Mouse (Mus musculus): Measurements from ENCODE around the gene Rnf40.
"Not testable (repeated sequence)": the region's sequence is repeated elsewhere in the genome, so short reads cannot be mapped to it uniquely, and the experiment has no call there.

Gene Rnf40

DNA sequence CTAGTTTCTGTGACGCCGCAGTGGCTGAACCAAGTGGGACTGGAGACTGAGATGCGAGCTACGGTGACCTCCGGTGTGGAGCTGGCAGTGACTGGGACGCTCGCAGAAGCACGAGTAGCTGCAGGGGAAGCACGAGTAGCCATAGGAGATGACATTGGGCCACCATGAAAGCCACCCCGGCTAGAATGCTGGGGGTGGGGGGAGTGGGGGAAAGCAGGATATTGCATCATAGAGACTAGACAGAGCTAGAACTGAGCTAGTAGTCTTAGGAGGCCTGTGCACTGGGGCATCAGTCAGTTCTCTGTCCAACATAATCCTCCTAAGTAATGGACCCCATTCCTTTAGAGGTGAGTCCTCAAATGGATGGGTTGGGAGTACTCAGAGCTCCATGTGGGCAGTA is 15.7 kb downstream of the Rnf40 start:
- DNase-seq: no peak

DNA sequence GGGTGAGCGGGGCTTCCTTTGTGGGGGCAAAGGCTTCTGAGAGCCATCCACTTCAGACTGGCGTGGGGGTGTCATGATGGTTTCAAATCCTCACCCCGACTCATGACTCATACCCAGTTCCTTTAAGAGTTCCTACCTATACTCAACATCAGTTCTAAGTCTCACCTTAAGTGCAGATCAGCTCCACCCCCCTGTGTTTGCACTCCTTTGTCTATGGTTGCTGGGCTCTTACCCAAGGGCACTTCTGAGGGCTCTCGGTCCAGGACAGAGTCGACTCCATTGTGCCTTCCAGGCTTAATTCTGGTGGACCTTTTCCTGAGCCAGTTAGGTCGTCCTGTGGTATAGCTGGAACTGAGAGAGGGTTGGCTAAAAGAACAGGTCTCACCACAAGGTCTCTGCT is 18.6 kb downstream of the Rnf40 start:
- no peak for DNase-seq

DNA sequence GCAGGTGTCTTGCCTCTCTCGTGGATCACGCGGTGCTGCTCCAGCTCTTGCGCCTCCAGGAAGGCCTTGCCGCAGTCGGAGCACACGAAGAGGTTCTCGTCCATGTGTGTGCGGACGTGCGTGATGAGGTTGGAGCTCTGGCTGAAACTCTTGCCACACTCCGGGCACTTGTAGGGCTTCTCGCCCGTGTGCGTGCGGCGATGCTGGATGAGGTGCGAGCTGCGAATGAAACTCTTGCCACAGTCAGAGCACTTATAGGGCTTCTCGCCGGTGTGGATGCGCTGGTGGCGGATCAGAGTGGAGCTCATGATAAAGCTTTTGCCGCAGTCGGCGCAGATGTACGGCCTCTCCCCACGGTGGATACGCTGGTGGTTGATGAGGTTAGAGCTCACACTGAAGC is 22.4 kb downstream of the Rnf40 start:
- DNase-seq: no peak

GRCm38 (mm10) chr7:127611561-127611960 is 23.0 kb downstream of the Rnf40 start:
- no peak for DNase-seq

- DNase-seq: no peak
These were observed 24.9 kb downstream of the Rnf40 start for GRCm38 (mm10) chr7:127613501-127613900.

DNA sequence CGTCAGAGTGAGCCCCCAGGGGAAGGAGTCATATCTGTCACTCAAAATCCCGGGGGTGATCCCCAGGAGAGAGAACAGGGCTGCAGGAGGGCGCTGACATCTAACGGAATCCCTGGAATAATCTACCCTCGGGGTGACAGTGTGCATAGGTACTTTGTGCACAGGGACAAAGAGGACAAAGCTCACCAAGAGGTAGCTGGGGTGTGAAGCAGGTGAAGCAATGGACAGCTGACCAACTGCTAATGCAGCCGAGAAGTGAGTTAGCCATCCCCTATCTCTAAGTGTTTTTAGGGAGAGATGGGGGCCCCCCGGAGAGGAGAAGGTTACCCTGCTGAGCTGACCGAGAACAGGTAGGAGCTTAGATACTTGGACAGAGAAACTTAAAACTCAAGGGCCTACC is 25.5 kb downstream of the Rnf40 start:
- no peak for DNase-seq

DNA sequence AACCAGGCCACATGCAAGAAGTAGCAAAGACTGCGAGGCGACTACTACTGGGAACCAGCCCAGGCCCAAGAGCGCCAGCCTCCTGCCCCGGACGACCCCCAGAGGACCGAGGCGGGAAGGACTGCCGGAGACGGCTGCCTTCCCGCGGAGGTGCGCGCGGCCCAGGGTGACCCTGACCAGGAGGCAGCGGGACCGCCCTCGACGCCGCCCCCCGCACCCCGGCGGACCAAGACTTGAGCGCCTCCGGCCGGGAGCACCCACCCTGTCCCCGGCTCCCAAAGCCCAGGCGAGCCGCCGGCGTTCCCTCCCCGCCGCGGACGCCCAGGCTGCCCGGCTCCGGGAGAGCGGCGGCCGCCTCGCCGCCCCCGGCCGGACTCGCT is 25.9 kb downstream of the Rnf40 start:
- DNase-seq: no peak

- peak in 1 of 2 experiments; percentile 37 for DNase-seq
These were observed 26.6 kb downstream of the Rnf40 start, which contains the start of gene Zfp629 for GRCm38 (mm10) chr7:127614891-127615843. Gene Zfp629, minus strand, starts transcription at chr7:127615797.

DNA sequence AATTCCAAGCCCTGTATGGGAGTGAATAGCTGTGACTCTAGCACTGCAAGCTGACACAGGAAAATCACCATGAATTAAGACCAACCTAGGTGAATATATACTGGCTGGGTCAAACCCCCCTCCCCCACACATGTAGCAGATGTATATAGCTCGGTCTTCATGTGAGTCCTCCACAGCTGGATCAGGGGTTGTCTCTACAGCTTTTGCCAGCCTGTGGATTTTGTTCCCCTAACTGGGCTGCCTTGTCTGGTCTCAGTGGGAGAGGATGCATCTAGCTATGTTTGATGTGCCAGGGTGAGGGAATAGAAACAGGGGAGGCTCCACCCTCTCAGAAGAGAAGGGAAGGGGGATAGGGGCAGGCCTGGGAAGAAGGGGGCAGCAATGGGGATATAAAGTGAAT is 27.8 kb downstream of the Rnf40 start:
- no peak for DNase-seq

DNA sequence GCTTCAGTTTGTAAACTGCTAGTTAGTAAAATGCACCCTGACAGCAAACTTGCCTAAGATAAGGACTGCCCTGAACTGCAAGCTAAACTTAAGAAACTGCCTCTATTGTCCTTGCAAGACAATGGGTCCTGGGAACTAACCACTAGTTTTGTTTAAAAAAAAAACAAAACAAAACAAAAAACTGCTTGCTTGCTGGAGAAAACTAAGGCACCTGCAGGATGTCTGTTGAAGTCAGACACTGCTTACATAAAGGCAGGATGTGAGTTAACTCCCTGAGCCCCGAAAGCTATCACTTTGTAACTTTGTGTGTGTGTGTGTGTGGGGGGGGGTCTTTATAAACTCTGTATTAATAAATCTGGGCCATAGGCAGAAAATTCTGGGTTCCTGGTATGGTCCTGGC is 28.3 kb downstream of the Rnf40 start:
- DNase-seq: no peak

GRCm38 (mm10) chr7:127617962-127618361 is 29.4 kb downstream of the Rnf40 start:
- DNase-seq: no peak

DNA sequence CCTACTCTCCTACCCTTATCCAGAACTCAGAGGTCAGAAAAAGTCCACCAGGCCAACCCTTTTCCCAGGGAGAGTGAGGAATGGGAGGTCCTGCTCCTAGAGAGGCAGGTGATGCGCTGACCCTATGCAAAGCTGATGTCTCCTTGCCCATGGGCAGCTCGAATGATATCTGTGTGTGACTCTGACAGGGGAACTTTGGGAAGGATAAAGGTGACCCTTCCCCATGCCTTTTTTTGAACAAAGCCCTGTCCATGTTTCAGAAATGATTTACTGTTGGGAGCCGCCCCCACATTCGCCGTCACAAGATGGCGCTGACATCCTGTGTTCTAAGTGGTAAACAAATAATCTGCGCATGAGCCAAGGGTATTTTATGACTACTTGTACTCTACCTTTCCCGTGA is 29.8 kb downstream of the Rnf40 start:
- not testable (repeated sequence) for DNase-seq

GRCm38 (mm10) chr7:127626039-127626438 is 37.5 kb downstream of the Rnf40 start:
- DNase-seq: no peak

GRCm38 (mm10) chr7:127626471-127626870 is 37.9 kb downstream of the Rnf40 start:
- no peak for DNase-seq

DNA sequence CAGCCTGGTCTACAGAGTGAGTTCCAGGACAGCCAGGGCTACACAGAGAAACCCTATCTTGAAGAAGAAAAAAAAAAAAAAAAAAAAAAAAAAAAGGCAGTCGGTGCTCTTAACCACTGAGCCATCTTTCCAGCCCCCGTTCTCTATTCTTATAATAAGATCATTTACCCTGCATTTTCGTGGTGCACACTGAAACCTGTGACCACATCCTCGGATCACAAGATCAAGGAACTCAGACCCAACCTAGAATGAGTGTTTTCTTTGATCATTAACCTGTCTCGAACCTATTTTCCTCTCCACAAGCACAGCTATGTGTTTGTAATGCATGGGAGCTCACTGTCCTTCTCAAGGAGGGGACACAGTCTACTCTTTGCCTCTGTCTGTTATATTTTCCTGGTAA is 40.1 kb downstream of the Rnf40 start:
- DNase-seq: no peak

- DNase-seq: no peak
These were observed 42.8 kb downstream of the Rnf40 start for GRCm38 (mm10) chr7:127631416-127631815.

GRCm38 (mm10) chr7:127636963-127637362 is 48.4 kb downstream of the Rnf40 start:
- DNase-seq: peak in 1 of 2 experiments; percentile 11

GRCm38 (mm10) chr7:127641260-127641659 is 52.7 kb downstream of the Rnf40 start:
- DNase-seq: no peak

GRCm38 (mm10) chr7:127642254-127642653 is 53.7 kb downstream of the Rnf40 start:
- no peak for DNase-seq

DNA sequence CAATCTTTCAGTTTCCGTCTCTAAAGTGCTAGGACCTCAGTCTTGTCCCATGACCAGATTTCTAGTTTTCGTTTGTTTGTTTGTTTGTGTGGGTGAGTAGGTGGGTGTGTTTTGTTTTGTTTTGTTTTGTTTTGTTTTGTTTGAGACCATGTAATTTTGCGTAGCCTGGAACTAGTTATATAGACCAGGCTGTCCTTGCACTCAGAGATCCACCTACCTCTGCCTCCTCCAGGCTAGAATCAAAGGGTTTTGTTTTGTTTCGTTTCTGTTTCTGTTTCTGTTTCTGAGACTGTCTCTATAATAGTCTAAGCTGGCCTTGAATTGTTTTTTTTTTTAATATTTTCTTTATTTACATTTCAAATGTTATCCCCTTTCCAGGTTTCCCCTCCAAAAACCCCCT is 57.8 kb downstream of the Rnf40 start:
- no peak for DNase-seq

DNA sequence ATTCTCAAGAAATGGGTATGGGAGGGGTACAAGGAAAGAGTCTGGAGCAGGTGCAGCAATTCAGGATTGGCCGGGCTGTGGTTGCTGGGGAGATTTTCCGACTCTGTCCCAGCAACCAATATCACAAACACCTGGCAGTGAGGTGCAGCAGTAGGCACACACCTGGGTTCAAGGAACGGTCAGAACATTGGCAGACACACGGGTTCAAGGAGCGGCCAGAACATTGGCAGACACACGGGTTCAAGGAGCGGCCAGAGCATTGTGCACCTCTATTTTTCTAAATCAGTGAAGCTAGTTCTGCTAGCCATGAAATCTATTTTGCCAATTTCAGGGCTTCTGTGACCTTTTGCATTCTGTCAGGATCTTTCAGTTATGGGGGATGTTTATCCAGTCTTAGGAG is 59.0 kb downstream of the Rnf40 start:
- DNase-seq: not testable (repeated sequence)

DNA sequence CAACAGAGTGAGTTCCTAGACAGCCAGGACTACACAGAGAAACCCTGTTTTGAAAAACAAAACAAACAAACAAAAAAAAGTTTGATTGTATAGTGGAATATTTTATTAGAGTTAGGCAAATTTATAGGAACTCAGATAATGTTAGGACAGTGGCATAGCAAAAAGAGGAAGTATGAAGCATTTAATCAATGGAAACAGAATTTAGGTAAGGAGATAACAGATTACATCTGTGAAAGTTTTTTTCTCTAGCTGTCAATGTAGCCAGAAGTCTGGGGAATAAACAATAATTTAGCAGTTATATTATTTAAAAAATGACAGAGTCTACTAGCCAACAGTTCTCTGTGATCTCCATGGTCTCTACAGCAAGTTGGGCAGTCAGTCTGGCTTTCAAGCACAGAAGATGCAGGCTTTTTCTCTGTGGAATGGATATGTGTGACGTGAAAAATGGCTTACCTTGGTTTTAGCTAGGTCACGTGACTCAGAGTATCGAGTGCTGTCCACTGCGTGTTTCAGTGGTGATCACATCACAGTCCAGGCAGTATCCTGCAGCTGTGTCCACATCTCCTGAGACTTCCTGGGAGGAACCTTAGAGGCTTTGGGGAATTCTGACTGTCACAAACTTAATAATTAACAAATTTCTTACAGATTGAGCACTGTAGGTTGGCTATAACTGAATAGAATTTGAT is 60.1 kb downstream of the Rnf40 start:
- DNase-seq: no peak

GRCm38 (mm10) chr7:127649206-127649605 is 60.6 kb downstream of the Rnf40 start:
- no peak for DNase-seq

GRCm38 (mm10) chr7:127651624-127652023 is 63.1 kb downstream of the Rnf40 start:
- DNase-seq: no peak
